Mouse (Mus musculus) midbrain, embryonic 14.5 days (tissue): ENCODE results near the gene Hist1h2be. TPM values are rescaled to one million over a fixed set of nuclear protein-coding genes. Genes with fewer than 3 reads are reported as not detected.
A peak's percentile ranks its signal among the peaks of the same experiment; 100 is the strongest.

Experiments
- ATAC-seq: fragments of 200-750 bp; cut with Nextera tagmentation; 2 replicates; pipeline ENCODE4 v1.8.0; 2017; ENCODE audit warnings: moderate number of reproducible peaks, moderate library complexity; ENCODE audit not compliant: low FRiP score, low TSS enrichment
- DNase-seq: peaks from one replicate; pipeline ENCODE4 v3.0.0-alpha.2; 2015
- H3K27ac ChIP-seq: fragments of 300-500 bp; sonication (generic); replicated peaks from 2 replicates; pipeline ENCODE4 v1.5.1; 2014; ENCODE audit warnings: mild to moderate bottlenecking, low read depth, low read length, moderate library complexity
- H3K27me3 ChIP-seq: fragments of 300-500 bp; sonication (generic); 2 replicates; pipeline ENCODE4 v1.6.1; 2014; ENCODE audit warnings: low read length, control low read depth, mixed read lengths; ENCODE audit not compliant: control insufficient read depth, insufficient read depth
- H3K36me3 ChIP-seq: fragments of 300-500 bp; sonication (generic); 2 replicates; pipeline ENCODE4 v1.6.1; 2014; ENCODE audit warnings: low read length, control low read depth; ENCODE audit not compliant: control insufficient read depth, insufficient read depth
- H3K4me1 ChIP-seq: fragments of 300-500 bp; sonication (generic); 2 replicates; pipeline ENCODE4 v1.6.1; 2014; ENCODE audit warnings: mild to moderate bottlenecking, antibody characterized with exemption, low read length, control low read depth; ENCODE audit not compliant: control insufficient read depth, insufficient read depth
- H3K4me2 ChIP-seq: fragments of 300-500 bp; sonication (generic); 2 replicates; pipeline ENCODE4 v1.6.1; 2014; ENCODE audit warnings: mild to moderate bottlenecking, low read length, moderate library complexity
- H3K4me3 ChIP-seq: fragments of 300-500 bp; sonication (generic); replicated peaks from 2 replicates; pipeline ENCODE4 v1.5.1; 2014; ENCODE audit warnings: low read depth, low read length
- H3K9ac ChIP-seq: fragments of 300-500 bp; sonication (generic); replicated peaks from 2 replicates; pipeline ENCODE4 v1.6.1; 2014; ENCODE audit warnings: mild to moderate bottlenecking, low read length, moderate library complexity
- H3K9me3 ChIP-seq: fragments of 300-500 bp; sonication (generic); 2 replicates; pipeline ENCODE4 v1.6.1; 2016; ENCODE audit warnings: low read length, control low read depth, mixed read lengths; ENCODE audit not compliant: control insufficient read depth
- WGBS: fragments of 180-500 bp; shearing (Covaris S2); extraction: QIAGEN DNeasy Blood & Tissue Kit; methylation state at CpG from one replicate; pipeline ENCODE4 v1.1.7; 2014; 5-methylcytosine and 5-hydroxymethylcytosine counted together
- polyA plus RNA-seq: library from polyadenylated mRNA; unstranded; fragments of >200 nt; fragmentation: Nextera tagmentation; extraction: Ambion mirVana; gene quantifications from 2 replicates; pipeline ENCODE4 v1.2.1, GENCODE M21; 2014

The Hist1h2be gene
- polyA plus RNA-seq, 1 experiment from 2014 or later = 1.4 TPM

DNA sequence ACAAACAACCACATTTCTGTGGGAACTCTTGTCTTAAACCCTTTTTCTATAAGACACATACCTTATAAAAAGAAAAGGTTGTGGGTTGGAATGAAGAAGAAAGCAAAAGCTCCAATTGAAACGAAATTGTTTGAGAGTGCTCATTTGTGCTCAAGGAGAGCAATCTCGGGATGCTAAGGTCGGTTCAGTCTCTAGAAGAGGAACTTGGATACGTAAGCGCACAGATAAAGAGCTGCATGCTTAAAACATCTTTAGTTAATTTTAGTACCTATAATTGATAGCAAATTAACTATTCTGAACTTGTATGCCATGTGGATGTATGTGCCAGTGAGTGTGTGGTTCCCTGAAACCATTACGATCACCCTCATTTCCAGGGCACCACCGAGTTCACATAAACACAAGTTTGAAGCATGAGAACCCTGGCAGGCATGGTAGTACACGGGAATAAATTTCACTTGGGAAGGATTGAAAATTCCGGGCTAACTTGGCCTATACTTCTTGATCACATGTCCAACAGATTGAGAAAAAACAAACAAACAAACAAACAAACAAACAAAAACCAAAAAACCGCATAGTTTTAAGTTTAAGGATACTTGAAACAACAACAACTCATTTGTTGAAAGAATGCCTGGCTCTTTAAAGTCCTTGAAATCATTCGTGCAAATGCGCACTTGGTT, 730 bp downstream of the Hist1h2be start:
- no peak for ATAC-seq
- no peak for DNase-seq
- WGBS = 50% methylated on average over 12 of the region's 12 CpGs
- Histone ChIP-seq H3K4me1 (peaks cover 13% of the 10 kb centered on the region), H3K27me3 (no peaks in the 10 kb centered on the region), H3K9ac (peak overlapping the region; percentile 57), H3K27ac (peak overlapping the region; percentile 86), H3K4me3 (peak overlapping the region; percentile 57), H3K9me3 (no peaks in the 10 kb centered on the region), H3K36me3 (no peaks in the 10 kb centered on the region), H3K4me2 (peak overlapping the region; percentile 99)

DNA sequence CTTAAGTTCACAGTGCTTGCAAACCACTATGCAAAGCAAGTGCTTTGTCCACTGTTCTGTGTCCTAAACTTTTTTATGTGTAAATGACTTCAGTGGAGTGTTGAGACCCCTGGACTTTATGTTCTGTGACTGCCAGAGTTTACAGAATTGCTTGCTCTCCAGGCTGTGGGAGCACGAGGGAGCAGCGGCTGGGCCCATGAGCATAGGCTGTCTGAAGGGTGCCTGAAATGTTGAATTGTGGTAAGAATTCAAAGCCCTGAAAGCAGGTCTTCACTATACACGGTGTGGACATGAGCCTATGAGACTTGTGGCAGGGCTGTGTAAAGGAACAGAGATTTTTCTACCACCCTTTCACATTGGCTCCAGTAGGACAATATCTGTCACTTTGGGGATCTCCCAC, 9.3 kb downstream of the Hist1h2be start:
- Histone ChIP-seq H3K36me3 (no peaks in the 10 kb centered on the region), H3K27me3 (no peaks in the 10 kb centered on the region), H3K4me1 (no peaks in the 10 kb centered on the region), H3K4me2 (no peak overlapping the region), H3K4me3 (no peak overlapping the region), H3K9me3 (no peaks in the 10 kb centered on the region), H3K9ac (no peak overlapping the region), H3K27ac (no peak overlapping the region)
- DNase-seq (no peak), ATAC-seq (no peak)
- 83% methylated on average over 3 of the region's 3 CpGs for WGBS

DNA sequence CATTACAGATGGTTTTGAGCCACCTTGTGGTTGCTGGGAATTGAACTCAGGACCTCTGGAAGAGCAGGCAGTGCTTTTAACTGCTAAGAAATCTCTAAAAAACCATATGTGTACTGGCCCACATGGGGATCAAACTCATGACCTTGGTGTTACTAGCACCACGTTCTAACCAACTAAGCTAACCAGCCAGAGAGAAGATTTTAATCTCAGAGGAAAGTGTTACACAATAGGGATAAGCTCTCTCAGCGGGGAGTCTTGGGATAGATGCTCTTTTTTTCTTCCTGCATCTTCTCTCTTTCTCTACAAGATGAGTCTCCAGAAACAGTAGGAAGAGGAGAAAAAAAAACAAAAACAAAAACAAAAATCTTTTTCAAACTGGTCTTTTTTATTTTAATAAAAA, 10.5 kb downstream of the Hist1h2be start:
- H3K4me2 ChIP-seq = no peak overlapping the region
- 64% methylated on average over 2 of the region's 2 CpGs for WGBS
- H3K4me1 ChIP-seq = no peaks in the 10 kb centered on the region
- H3K4me3 ChIP-seq = no peak overlapping the region
- no peaks in the 10 kb centered on the region for H3K9me3 ChIP-seq
- no peak overlapping the region for H3K27ac ChIP-seq
- no peaks in the 10 kb centered on the region for H3K36me3 ChIP-seq
- DNase-seq = no peak
- no peaks in the 10 kb centered on the region for H3K27me3 ChIP-seq
- H3K9ac ChIP-seq = no peak overlapping the region
- ATAC-seq = no peak

DNA sequence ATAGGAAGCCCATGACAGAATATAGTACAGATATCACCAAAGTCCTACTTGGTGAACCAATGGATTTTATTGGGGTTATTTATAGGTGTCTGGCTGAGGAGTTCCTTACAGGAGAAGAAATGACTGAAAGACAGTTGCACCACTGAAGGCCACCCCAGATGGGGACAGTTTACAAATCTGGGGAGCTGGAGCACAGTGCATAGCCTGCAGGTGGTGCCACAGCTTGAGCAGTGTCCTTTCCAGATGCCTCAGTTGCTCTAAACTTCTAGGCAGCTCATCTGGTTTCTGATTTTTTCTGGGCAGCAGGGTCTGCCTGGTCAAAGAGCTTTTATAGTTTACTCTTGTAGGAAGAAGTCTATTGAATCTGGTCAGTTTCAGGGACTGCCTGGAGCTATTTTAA, 11.1 kb downstream of the Hist1h2be start:
- Histone ChIP-seq H3K9ac (no peak overlapping the region), H3K4me3 (no peak overlapping the region), H3K27ac (no peak overlapping the region), H3K4me2 (no peak overlapping the region), H3K4me1 (no peaks in the 10 kb centered on the region), H3K9me3 (no peaks in the 10 kb centered on the region), H3K27me3 (no peaks in the 10 kb centered on the region), H3K36me3 (no peaks in the 10 kb centered on the region)
- ATAC-seq (no peak), DNase-seq (no peak)

GRCm38 (mm10) chr13:23609209-23609608, 11.7 kb downstream of the Hist1h2be start:
- H3K4me2 ChIP-seq = no peak overlapping the region
- no peaks in the 10 kb centered on the region for H3K9me3 ChIP-seq
- no peak overlapping the region for H3K27ac ChIP-seq
- H3K36me3 ChIP-seq = no peaks in the 10 kb centered on the region
- WGBS = 91% methylated on average over 4 of the region's 4 CpGs
- H3K9ac ChIP-seq = no peak overlapping the region
- H3K27me3 ChIP-seq = no peaks in the 10 kb centered on the region
- ATAC-seq (no peak), DNase-seq (no peak)
- H3K4me3 ChIP-seq = no peak overlapping the region
- H3K4me1 ChIP-seq = no peaks in the 10 kb centered on the region

DNA sequence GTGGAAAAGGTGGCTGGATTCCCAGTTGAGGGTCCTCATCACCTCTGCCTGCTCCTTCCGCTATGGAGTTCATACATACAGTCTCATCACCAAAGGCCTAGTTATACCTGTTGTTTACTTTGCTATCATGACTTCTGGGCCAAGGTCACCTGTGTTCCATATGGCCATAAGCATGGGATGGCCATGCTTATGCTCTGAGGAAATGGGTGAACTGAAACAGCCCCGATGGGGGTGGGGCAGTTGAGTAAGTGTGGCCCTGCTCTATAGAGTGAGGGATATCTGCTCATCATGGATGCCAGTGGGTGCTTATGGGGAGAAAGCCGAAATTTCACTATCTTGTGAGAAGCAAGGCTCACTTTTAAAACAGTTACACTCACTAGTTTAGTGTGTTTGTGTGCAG, 15.9 kb downstream of the Hist1h2be start:
- no peak overlapping the region for H3K4me3 ChIP-seq
- no peak overlapping the region for H3K4me2 ChIP-seq
- WGBS = 94% methylated on average over 3 of the region's 3 CpGs
- H3K9me3 ChIP-seq = no peaks in the 10 kb centered on the region
- H3K27me3 ChIP-seq = no peaks in the 10 kb centered on the region
- DNase-seq (no peak), ATAC-seq (no peak)
- H3K4me1 ChIP-seq = no peaks in the 10 kb centered on the region
- no peak overlapping the region for H3K9ac ChIP-seq
- H3K27ac ChIP-seq = no peak overlapping the region
- no peaks in the 10 kb centered on the region for H3K36me3 ChIP-seq

- Histone ChIP-seq H3K4me2 (no peak overlapping the region), H3K27ac (no peak overlapping the region), H3K27me3 (no peaks in the 10 kb centered on the region), H3K9ac (no peak overlapping the region), H3K9me3 (no peaks in the 10 kb centered on the region), H3K4me1 (no peaks in the 10 kb centered on the region), H3K36me3 (no peaks in the 10 kb centered on the region), H3K4me3 (no peak overlapping the region)
- DNase-seq (no peak), ATAC-seq (no peak)
- WGBS = 94% methylated on average over 3 of the region's 3 CpGs
Measured at GRCm38 (mm10) chr13:23604452-23604851, 16.5 kb downstream of the Hist1h2be start.

DNA sequence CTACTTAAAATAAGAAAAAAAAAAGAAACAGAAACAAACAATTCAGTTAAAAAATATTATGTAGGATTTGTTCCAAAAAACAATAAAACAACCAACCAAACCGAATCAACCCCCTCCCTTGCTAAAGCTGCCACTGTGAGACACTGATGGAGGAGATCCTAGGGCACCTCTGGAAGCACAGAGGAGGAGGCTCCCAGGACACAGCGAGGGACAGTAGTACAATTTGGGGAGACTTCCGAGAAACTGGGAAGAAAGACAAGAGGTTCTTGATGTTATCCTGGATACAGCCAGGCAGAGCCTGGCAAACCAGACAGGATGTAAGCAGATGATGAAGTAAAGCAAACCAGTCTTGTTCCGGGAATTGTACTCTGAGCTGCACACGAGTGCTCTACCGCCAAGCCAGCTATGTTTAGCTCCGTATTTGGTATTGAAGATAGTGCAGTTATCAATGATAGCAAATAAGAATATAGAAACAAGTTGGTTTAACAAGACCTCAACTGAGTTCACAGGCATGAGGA, 17.7 kb downstream of the Hist1h2be start:
- H3K27ac ChIP-seq = no peak overlapping the region

GRCm38 (mm10) chr13:23597957-23598356, 23.0 kb downstream of the Hist1h2be start:
- WGBS = 10% methylated on average over 9 of the region's 9 CpGs
- Histone ChIP-seq H3K27me3 (no peaks in the 10 kb centered on the region), H3K9me3 (no peaks in the 10 kb centered on the region), H3K9ac (no peak overlapping the region), H3K27ac (no peak overlapping the region), H3K4me3 (no peak overlapping the region), H3K4me1 (no peaks in the 10 kb centered on the region), H3K4me2 (no peak overlapping the region), H3K36me3 (no peaks in the 10 kb centered on the region)
- ATAC-seq (no peak), DNase-seq (peak; percentile 88)

More for the DNA sequence above, 17.7 kb downstream of the Hist1h2be start:
- no peak overlapping the region for H3K4me3 ChIP-seq
- DNase-seq (no peak), ATAC-seq (no peak)
- H3K4me1 ChIP-seq = no peaks in the 10 kb centered on the region
- H3K27me3 ChIP-seq = no peaks in the 10 kb centered on the region
- H3K4me2 ChIP-seq = no peak overlapping the region
- 82% methylated on average over 7 of the region's 7 CpGs for WGBS
- H3K36me3 ChIP-seq = no peaks in the 10 kb centered on the region
- no peak overlapping the region for H3K9ac ChIP-seq
- no peaks in the 10 kb centered on the region for H3K9me3 ChIP-seq
